Mouse (Mus musculus) adrenal gland, postnatal 36 days (tissue): Measurements from ENCODE around the gene Elmo1. TPM values are rescaled to one million over a fixed set of nuclear protein-coding genes. Genes with fewer than 3 reads are reported as not detected.
A peak's percentile ranks its signal among the peaks of the same experiment; 100 is the strongest.

ENCODE experiments used
- DNase-seq, 2 experiments: peaks; one replicate each; pipeline ENCODE4 v3.0.0; 2021; ENCODE audit warnings: mixed read lengths in 1 of 2
- total RNA-seq, 2 experiments: library from RNA; stranded (reverse); gene quantifications; 2 replicates each; pipeline ENCODE4 v1.2.3; 2021

Elmo1 gene
- total RNA-seq, 2 experiments from 2014 or later, result 13.0 to 16.5 TPM

DNA sequence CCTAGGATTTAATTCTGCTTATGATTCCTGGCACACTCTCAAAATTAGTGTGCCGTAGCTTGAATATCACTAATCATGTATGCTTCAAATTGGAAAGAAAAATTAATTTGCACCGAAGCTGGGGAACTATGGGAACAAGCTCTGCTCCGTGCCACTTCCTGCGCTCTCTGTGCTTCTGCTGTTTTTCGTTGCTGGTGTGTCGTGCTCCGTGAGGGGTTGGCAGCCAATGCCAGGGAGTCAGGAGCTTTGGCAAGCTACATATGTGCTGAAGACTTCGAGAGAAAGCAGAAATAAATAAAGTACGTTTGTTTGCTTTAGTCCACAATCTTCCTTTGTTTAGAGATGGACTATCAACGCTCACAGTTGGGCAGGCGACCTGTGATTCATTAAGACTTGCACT lies 225.7 kb downstream of the Elmo1 start:
- no peak for DNase-seq

- DNase-seq, result peak in 1 of 2 experiments; percentile 2
Observed at GRCm38 (mm10) chr13:20318615-20319219, 228.3 kb downstream of the Elmo1 start.

GRCm38 (mm10) chr13:20320232-20320631 lies 229.8 kb downstream of the Elmo1 start:
- DNase-seq, result no peak

DNA sequence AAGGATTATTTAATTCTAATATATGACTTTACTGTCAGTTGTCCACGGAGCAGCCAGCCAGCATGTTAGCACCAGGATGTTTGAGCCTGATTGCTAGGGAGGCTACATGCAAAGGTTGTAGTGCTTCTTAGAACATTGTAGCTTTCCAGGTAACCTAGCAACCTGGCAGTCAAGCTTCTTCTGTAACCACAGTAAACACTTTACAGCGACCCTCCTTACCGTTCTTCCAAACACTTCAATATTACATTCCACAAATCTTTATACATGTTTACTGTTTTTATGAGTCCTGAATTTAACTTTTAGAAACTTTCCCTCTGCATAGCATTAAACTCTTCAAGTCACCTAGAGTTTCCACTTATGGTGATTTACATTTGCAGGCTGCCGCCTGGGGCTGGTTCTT lies 233.1 kb downstream of the Elmo1 start:
- DNase-seq, result no peak

DNA sequence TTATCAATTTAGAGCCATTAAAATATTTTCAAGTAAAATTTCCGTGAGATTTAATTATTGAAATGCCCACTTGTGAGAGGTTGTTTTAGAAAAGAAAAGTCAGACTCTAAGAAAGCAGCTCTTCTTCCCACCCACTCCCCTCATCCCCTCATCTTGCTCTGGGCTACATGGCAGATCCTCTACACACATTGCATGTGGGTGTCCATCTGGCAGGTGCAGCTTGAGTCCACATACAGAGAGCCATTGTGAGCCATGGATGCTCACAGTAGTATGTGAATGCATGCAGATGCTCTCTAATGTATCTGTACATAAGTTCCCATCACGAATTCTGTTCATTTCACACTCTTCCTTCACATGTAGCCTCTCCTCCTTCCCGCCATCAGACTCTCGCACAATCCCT lies 236.7 kb downstream of the Elmo1 start:
- DNase-seq, result no peak

- no peak for DNase-seq
Observed at GRCm38 (mm10) chr13:20327975-20328374, 237.6 kb downstream of the Elmo1 start.

DNA sequence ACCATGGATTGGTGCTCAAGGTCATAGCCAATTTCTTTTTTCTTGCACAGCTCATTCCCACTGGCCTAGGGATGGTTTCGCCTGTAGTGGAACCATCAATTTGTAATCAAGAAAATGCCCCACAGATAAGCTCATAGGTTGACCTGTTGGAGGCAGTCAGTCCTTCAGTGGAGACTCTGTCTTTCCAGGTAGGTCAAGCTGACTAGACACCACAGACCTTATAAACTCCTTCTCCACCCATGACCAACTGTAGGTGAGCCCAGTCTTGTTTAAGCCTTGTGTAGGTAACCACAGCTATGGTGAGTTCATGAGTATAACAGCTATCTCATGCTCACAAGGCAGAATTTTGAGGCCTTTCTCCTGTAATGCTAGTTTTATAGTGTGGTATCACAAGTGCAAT lies 238.3 kb downstream of the Elmo1 start:
- no peak for DNase-seq

DNA sequence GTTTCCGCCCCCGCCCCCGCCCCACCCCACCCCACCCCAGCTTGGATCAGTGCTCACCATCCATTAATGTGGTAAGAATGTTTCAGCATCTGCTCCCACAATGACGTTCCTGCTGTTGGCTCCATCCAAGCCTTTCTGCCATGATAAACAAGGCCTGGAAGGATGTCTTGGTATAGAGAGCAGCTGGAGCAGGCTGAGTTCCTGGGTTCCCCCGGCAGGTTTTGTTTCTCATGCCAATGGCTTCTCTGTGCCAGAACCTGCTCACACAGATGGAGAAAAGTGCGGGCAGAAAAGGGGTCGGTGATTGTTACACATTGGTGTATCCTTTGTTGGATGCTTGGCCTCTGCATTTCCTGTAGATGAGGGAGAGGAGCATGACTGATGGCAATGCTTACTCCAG lies 240.6 kb downstream of the Elmo1 start:
- DNase-seq, result no peak

DNA sequence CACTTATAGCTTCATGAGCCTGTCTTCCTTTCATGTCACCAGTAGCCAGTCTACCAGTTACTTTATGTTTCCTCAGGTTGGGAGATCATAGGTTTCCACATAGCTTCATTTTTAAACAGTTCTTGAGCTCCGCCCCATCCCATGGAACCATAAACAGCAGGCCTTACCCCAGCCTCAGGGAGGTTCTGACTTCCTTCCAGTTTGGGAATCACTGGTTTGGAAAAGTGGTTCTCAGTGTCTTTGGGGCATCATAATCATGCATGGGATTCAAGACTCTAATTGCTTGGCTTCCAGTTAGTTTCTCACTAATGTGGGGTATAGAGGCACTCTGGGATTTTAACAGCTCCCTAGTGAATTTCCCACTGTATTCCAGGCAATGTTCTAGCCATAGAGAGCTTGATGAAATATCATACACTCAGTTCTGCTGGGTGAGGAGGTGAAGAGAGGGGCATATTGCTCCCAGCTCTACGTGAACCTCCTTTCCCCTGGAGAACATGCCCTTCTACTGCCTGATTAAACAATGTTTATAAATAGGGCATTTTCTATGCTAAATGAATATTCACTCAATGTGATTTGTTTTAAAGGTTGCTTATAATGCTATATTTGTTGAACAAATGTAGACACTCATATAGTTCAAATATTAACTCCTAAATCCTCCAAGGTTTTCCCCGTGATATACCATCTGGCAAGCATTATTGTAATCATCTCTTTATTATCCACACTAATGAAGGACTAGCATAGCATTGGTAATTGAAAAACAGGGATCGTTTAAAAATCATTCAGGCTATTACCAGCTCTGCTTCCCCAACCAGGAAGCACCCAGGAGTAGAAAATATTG lies 244.9 kb downstream of the Elmo1 start:
- DNase-seq, result no peak

- DNase-seq, result no peak
Observed at GRCm38 (mm10) chr13:20335889-20336497, 245.6 kb downstream of the Elmo1 start.

DNA sequence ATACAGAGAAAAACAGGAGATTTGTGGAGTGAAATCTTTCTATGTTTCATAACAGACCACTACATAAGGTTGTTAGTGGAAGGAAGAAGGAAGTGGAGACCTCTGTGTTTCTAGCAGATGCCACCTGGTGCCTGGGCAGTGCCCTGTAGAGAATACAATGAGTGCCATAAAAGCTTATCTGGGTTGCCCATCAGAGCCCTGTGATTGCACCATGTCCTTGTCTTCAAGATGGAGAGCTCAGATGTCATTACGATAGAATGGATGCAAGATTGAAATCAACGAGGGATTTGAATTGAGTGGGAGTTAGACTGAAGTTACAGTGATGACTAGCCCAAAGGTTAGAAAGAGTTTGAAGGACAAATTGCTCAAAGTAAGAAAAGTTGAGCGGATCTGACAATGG lies 252.5 kb downstream of the Elmo1 start:
- DNase-seq, result no peak

- no peak for DNase-seq
Observed at GRCm38 (mm10) chr13:20349754-20350153, 259.4 kb downstream of the Elmo1 start.

- no peak for DNase-seq
Observed at GRCm38 (mm10) chr13:20352631-20353030, 262.2 kb downstream of the Elmo1 start.

DNA sequence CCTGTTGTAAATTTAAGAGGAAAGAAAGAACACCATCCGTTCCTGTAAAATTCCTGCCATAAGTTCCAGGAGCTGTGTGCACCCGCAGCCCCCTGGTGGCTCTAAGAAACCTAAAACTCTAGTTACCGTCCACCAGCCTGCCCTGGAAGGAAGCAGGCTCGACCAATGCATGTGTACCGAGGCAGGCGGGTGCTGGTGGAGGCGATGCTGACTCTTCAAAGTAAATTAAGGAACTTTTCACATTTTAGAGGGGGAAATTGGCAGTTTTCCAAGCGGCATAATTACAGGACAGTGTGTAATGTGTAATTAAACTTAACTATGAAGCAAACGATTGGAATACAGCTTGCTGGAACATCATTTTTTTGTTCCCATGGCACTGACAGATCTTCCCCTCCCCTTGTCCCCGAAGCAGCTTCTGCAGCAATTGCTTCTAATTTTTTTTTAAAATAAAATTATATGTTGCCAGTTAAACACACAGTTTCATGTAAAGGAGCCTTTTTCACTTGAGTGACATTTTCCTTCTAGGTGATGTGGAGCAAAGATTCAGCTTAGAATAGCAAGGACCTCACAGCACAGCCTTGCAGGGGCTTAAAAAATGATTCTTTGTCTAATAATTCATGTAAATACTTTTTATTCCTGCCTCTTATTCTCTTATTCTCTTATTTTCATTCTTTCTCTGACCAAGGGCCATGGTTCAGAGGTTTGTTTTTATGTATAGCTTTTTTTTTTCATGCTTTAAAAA lies 263.6 kb downstream of the Elmo1 start:
- no peak for DNase-seq

GRCm38 (mm10) chr13:20354604-20354999 lies 264.2 kb downstream of the Elmo1 start:
- DNase-seq, result no peak

- DNase-seq, result no peak
Observed at GRCm38 (mm10) chr13:20362541-20362940, 272.1 kb downstream of the Elmo1 start.

DNA sequence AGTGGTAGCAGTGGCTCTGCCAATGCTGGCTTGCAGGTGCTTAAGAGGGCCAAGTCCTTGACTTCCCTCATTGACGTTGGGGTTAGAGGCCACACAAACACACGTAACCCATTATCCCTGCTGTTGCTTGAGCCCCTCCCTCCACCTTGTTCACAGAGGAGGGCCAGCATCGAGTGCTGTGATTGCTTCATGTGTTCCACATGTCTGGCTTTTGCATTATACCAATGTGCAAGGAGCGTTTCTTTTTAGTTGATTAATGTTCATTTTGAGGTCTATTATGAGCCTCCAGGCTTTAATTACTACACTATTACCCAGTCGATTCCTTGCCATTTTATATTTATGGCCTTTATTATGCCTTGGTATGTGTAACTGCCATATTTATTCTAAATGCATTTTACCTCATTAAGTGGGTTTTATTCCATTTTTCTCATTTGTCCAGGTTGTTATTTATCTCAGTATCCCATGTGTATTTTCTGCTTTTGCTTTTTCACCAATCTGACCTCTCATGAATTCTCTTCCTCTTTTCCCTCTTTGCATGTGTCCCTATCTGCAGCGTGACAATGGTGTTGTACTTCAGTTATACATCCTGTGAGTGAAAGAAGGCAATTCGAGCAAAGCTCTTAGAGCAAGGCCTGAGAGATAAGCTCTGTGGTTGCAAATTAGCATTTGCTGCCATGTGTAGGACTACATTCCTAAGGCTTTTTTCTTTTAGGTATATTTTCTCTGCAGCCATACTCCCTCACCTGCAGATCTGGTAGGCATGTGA lies 275.6 kb downstream of the Elmo1 start:
- DNase-seq, result no peak

DNA sequence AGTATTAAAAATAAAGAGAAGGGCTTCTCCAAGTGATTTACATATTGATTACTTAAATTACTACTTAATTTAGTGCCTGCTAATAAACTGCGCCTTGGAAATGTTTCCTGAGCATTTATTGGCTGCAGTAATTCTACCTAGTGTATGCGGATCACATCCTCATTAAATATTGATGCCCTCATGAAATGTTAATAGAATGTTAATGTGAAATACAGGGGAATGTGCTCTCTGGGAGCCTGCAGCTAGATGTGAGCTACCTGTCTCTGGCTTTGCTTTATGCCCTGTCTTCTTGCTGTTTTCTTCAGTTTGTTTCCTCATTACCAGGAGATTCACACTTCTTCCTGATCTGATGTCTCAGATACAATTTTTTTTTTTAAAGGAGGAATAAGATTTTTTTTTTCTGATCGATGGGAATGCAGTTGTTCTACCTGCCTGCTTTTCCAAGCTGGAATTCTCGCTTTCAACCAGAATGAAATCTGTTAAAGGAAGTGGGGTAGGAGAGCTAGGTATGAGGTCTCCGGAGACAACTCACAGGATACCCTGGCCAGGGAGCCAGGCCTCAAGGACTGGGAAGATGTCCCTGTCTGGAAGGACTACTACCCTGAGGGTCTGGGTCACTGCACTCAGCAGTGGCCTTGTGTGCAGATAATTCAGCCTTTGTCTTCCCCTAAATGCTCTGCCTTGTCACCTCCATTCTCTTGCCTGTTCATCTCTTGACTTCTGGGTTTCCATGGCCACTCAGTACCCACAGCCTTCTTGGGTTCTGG lies 279.8 kb downstream of the Elmo1 start:
- no peak for DNase-seq

DNA sequence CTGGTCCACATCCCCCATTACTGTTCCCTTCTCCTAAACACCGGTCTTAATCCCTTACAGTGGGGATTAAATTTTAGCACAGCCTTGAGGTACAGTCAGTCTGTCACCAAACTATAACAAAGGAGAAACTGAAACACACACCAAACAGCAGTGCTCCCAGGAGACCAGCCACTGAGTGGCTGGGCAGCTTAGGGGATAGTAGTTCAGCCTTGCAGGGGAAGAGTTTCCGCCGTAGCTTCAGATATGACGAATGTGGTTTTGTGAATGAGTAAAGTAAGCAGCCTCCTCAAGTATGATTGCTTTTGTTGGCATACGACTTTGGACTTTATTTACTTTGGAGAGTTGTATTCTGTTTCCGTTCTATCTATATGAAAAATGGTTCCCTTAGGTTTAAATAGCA lies 281.1 kb downstream of the Elmo1 start:
- DNase-seq, result no peak

DNA sequence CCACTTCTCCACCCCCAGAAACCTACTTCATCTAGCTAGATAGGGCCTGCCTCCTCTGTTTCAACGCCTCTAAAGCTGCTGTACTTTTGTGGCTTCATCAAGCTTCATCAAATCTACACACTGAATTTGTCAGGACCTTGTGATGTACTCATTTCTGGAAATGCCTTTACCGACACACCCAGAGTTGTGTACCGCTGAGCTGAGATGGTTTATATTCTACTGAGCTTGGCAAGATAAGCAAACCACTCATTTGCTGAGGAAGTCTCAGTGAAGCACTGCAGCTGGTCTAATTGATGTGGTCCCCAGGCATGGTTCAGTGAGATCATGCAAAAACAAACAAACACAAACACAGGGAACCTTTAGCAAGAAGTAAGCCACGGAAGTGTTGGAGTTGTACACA lies 281.9 kb downstream of the Elmo1 start:
- DNase-seq, result no peak

GRCm38 (mm10) chr13:20378869-20379268 lies 288.5 kb downstream of the Elmo1 start:
- no peak for DNase-seq
